Mouse (Mus musculus): ENCODE data around the gene Pank4. TPM values are rescaled to one million over a fixed set of nuclear protein-coding genes. Genes with fewer than 3 reads are reported as not detected.

Pank4 gene
- total and polyA plus RNA-seq, 2 experiments from 2014 or later = 25.2 to 40.9 TPM

DNA sequence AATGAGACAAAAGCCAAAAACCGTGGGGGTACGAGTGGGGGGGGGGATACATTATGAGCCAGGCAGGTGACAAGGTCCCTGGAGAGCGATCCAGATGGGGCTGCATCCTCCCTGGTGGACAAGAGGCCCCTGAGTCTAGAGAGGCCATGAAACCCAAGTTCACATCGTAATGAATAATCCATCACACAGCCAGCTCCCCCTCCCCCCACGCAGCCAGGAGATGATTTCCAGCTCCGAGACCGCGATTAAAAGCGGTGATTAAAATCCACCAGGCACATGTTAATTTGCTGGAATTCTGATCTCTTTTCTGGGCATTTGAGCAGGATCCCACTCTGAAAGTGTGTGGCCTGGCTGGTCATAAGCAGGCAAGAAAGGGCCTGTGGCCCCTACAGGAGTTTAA, 56.9 kb downstream of the Pank4 start:
- Histone ChIP-seq H3K27ac (no peak overlapping the region), H3K36me3 (ENCODE audit: insufficient read depth, low read length) (no peaks in the 10 kb centered on the region), H3K4me2 (ENCODE audit: low read depth, low read length) (no peak overlapping the region), H3K9ac (replicated peaks; ENCODE audit: low read length) (no peak overlapping the region), H3K4me1 (ENCODE audit: insufficient read depth, low read length) (peaks cover 38% of the 10 kb centered on the region), H3K4me3 (ENCODE audit: low read length) (no peak overlapping the region), H3K9me3 (ENCODE audit: low read length) (no peaks in the 10 kb centered on the region), H3K27me3 (ENCODE audit: insufficient read depth, low read length) (no peaks in the 10 kb centered on the region)
- ATAC-seq (no peak), DNase-seq (ENCODE audit: low spot score) (no peak)
- TF ChIP-seq CTCF (IDR thresholded peaks at IDR 0.05; ENCODE audit: low read depth) = no peak
- WGBS = 38% methylated on average over 9 of the region's 9 CpGs

GRCm38 (mm10) chr4:155022228-155022855, 58.4 kb downstream of the Pank4 start:
- H3K4me3 ChIP-seq (ENCODE audit: low read length) = no peak overlapping the region
- TF ChIP-seq CTCF (IDR thresholded peaks at IDR 0.05; ENCODE audit: low read depth) = no peak
- H3K4me1 ChIP-seq (ENCODE audit: insufficient read depth, low read length) = peaks cover 38% of the 10 kb centered on the region
- H3K27me3 ChIP-seq (ENCODE audit: insufficient read depth, low read length) = no peaks in the 10 kb centered on the region
- H3K9me3 ChIP-seq (ENCODE audit: low read length) = no peaks in the 10 kb centered on the region
- no peak overlapping the region for H3K27ac ChIP-seq
- no peaks in the 10 kb centered on the region for H3K36me3 ChIP-seq (ENCODE audit: insufficient read depth, low read length)
- no peak overlapping the region for H3K9ac ChIP-seq (replicated peaks; ENCODE audit: low read length)
- WGBS = 69% methylated on average over 7 of the region's 7 CpGs
- no peak for DNase-seq (ENCODE audit: low spot score)
- no peak for ATAC-seq
- H3K4me2 ChIP-seq (ENCODE audit: low read depth, low read length) = no peak overlapping the region

GRCm38 (mm10) chr4:155024170-155025010, 60.5 kb downstream of the Pank4 start:
- no peak overlapping the region for H3K4me3 ChIP-seq (ENCODE audit: low read length)
- DNase-seq (ENCODE audit: low spot score) (peak; percentile 60), ATAC-seq (peak; percentile 46)
- 0 out of 2 replicates have a peak overlapping the region, but pooled peaks have one; percentile 24 for H3K9ac ChIP-seq (replicated peaks; ENCODE audit: low read length)
- WGBS = 49% methylated on average over 11 of the region's 11 CpGs
- H3K9me3 ChIP-seq (ENCODE audit: low read length) = no peaks in the 10 kb centered on the region
- no peaks in the 10 kb centered on the region for H3K36me3 ChIP-seq (ENCODE audit: insufficient read depth, low read length)
- no peaks in the 10 kb centered on the region for H3K27me3 ChIP-seq (ENCODE audit: insufficient read depth, low read length)
- no peak overlapping the region for H3K4me2 ChIP-seq (ENCODE audit: low read depth, low read length)
- peaks cover 22% of the 10 kb centered on the region for H3K4me1 ChIP-seq (ENCODE audit: insufficient read depth, low read length)
- TF ChIP-seq CTCF (IDR thresholded peaks at IDR 0.05; ENCODE audit: low read depth) = no peak
- H3K27ac ChIP-seq = peak overlapping the region; percentile 75

Other genes with a start within 250 kb of the Pank4 start
- gene Ttc34, start 126.7 kb upstream of the Pank4 start, total RNA-seq (2014; rRNA removed) = 3.0 and 3.3 TPM in 2 replicates
- 2.3 and 2.7 TPM in 2 replicates for gene Ttc34, start 126.7 kb upstream of the Pank4 start, polyA plus RNA-seq (2015; fragmentation: Nextera tagmentation; extraction: Ambion mirVana)
- 1.0 and 1.6 TPM in 2 replicates for gene Mmel1, start 94.5 kb upstream of the Pank4 start, total RNA-seq (2014; rRNA removed)
- 0.93 TPM in 2 replicates for gene Mmel1, start 94.5 kb upstream of the Pank4 start, polyA plus RNA-seq (2015; fragmentation: Nextera tagmentation; extraction: Ambion mirVana)
- 33.5 and 47.3 TPM in 2 replicates for gene Fam213b, start 65.0 kb upstream of the Pank4 start, total RNA-seq (2014; rRNA removed)
- gene Fam213b, start 65.0 kb upstream of the Pank4 start, polyA plus RNA-seq (2015; fragmentation: Nextera tagmentation; extraction: Ambion mirVana) = 78.2 and 83.8 TPM in 2 replicates
- gene Tnfrsf14, start 35.6 kb upstream of the Pank4 start, total RNA-seq (2014; rRNA removed) = 0.52 TPM in 1 of 2 replicates, not detected in the other
- gene Tnfrsf14, start 35.6 kb upstream of the Pank4 start, polyA plus RNA-seq (2015; fragmentation: Nextera tagmentation; extraction: Ambion mirVana) = 0.16 and 0.29 TPM in 2 replicates
- 149 and 177 TPM in 2 replicates for gene Hes5, start 3.2 kb upstream of the Pank4 start, total RNA-seq (2014; rRNA removed)
- 106 and 122 TPM in 2 replicates for gene Hes5, start 3.2 kb upstream of the Pank4 start, polyA plus RNA-seq (2015; fragmentation: Nextera tagmentation; extraction: Ambion mirVana)
- 45.7 and 48.8 TPM in 2 replicates for gene Plch2, start 92.7 kb downstream of the Pank4 start, total RNA-seq (2014; rRNA removed)
- 12.5 and 12.8 TPM in 2 replicates for gene Plch2, start 92.7 kb downstream of the Pank4 start, polyA plus RNA-seq (2015; fragmentation: Nextera tagmentation; extraction: Ambion mirVana)
- gene Pex10, start 102.9 kb downstream of the Pank4 start, total RNA-seq (2014; rRNA removed) = 12.8 and 20.2 TPM in 2 replicates
- gene Pex10, start 102.9 kb downstream of the Pank4 start, polyA plus RNA-seq (2015; fragmentation: Nextera tagmentation; extraction: Ambion mirVana) = 15.4 and 15.9 TPM in 2 replicates
- gene Rer1, start 122.3 kb downstream of the Pank4 start, total RNA-seq (2014; rRNA removed) = 85.4 and 93.5 TPM in 2 replicates
- gene Rer1, start 122.3 kb downstream of the Pank4 start, polyA plus RNA-seq (2015; fragmentation: Nextera tagmentation; extraction: Ambion mirVana) = 129 and 136 TPM in 2 replicates
- gene Morn1, start 122.5 kb downstream of the Pank4 start, total RNA-seq (2014; rRNA removed) = 0.86 and 9.0 TPM in 2 replicates
- 8.9 and 10.0 TPM in 2 replicates for gene Morn1, start 122.5 kb downstream of the Pank4 start, polyA plus RNA-seq (2015; fragmentation: Nextera tagmentation; extraction: Ambion mirVana)